Mouse (Mus musculus) forebrain, embryonic 16.5 days (tissue): ENCODE results near the gene Park7. TPM values are rescaled to one million over a fixed set of nuclear protein-coding genes. Genes with fewer than 3 reads are reported as not detected.

Experiments
- ATAC-seq: fragments of 200-750 bp; cut with Nextera tagmentation; 2 replicates; pipeline ENCODE4 v1.8.0; 2017; ENCODE audit warnings: mild to moderate bottlenecking, moderate library complexity
- H3K27ac ChIP-seq: fragments of 300-500 bp; sonication (generic); 2 replicates; pipeline ENCODE4 v1.5.1; 2014; ENCODE audit warnings: low read length, control low read depth
- H3K27me3 ChIP-seq: fragments of 300-500 bp; sonication (generic); replicated peaks from 2 replicates; pipeline ENCODE4 v1.6.1; 2014; ENCODE audit warnings: low read length; ENCODE audit not compliant: control insufficient read depth, insufficient read depth
- H3K36me3 ChIP-seq: fragments of 300-500 bp; sonication (generic); 2 replicates; pipeline ENCODE4 v1.6.1; 2014; ENCODE audit not compliant: control insufficient read depth, insufficient read depth
- H3K4me1 ChIP-seq: fragments of 300-500 bp; sonication (generic); replicated peaks from 2 replicates; pipeline ENCODE4 v1.6.1; 2014; ENCODE audit warnings: low read length; ENCODE audit not compliant: control insufficient read depth, insufficient read depth
- H3K4me2 ChIP-seq: fragments of 300-500 bp; sonication (generic); 2 replicates; pipeline ENCODE4 v1.6.1; 2014; ENCODE audit warnings: mild to moderate bottlenecking, low read length, control low read depth
- H3K4me3 ChIP-seq: fragments of 300-500 bp; sonication (generic); replicated peaks from 2 replicates; pipeline ENCODE4 v1.5.1; 2014; ENCODE audit warnings: mild to moderate bottlenecking, low read length, control low read depth
- H3K9ac ChIP-seq: fragments of 300-500 bp; sonication (generic); replicated peaks from 2 replicates; pipeline ENCODE4 v1.6.1; 2014; ENCODE audit warnings: low read depth, low read length, control low read depth
- H3K9me3 ChIP-seq: fragments of 300-500 bp; sonication (generic); 2 replicates; pipeline ENCODE4 v1.6.1; 2016; ENCODE audit warnings: low read length; ENCODE audit not compliant: control insufficient read depth
- WGBS: fragments of 180-500 bp; shearing (Covaris S2); extraction: QIAGEN DNeasy Blood & Tissue Kit; methylation state at CpG from one replicate; pipeline ENCODE4 v1.1.7; 2014; 5-methylcytosine and 5-hydroxymethylcytosine counted together
- polyA plus RNA-seq: library from polyadenylated mRNA; unstranded; fragments of >200 nt; fragmentation: Nextera tagmentation; extraction: Ambion mirVana; gene quantifications from 2 replicates; pipeline ENCODE4 v1.2.1, GENCODE M21; 2015

Park7 gene
- polyA plus RNA-seq, 1 experiment from 2014 or later = 370 TPM

DNA sequence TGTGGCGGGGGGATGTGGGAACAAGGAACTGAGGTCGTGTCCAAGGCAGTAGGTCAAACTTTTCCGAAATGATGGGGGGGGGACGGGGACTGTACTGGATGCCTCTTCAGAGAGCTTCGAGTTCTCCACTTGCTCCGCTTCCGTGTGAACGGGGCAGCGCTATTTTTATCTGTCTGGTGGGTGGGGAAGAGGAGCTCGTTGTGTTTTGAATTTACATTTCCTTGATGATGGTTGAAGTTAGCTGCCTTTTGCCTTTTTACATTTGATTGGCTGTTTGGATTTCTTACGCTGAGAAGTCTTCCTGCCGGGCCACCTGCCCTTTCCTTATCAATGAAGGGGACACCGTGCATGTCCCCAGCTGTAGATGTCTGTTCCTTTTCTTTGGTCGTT lies 23.8 kb upstream of the Park7 start:
- no peaks in the 10 kb centered on the region for H3K27me3 ChIP-seq
- no peak overlapping the region for H3K4me3 ChIP-seq
- H3K27ac ChIP-seq = no peak overlapping the region
- peak overlapping the region; percentile 3; the same call in 1 of the 2 replicates for H3K4me2 ChIP-seq
- no peak for ATAC-seq
- no peaks in the 10 kb centered on the region for H3K4me1 ChIP-seq
- 74% methylated on average over 14 of the region's 14 CpGs for WGBS
- H3K9me3 ChIP-seq = no peaks in the 10 kb centered on the region
- no peak overlapping the region for H3K9ac ChIP-seq
- H3K36me3 ChIP-seq = no peaks in the 10 kb centered on the region

DNA sequence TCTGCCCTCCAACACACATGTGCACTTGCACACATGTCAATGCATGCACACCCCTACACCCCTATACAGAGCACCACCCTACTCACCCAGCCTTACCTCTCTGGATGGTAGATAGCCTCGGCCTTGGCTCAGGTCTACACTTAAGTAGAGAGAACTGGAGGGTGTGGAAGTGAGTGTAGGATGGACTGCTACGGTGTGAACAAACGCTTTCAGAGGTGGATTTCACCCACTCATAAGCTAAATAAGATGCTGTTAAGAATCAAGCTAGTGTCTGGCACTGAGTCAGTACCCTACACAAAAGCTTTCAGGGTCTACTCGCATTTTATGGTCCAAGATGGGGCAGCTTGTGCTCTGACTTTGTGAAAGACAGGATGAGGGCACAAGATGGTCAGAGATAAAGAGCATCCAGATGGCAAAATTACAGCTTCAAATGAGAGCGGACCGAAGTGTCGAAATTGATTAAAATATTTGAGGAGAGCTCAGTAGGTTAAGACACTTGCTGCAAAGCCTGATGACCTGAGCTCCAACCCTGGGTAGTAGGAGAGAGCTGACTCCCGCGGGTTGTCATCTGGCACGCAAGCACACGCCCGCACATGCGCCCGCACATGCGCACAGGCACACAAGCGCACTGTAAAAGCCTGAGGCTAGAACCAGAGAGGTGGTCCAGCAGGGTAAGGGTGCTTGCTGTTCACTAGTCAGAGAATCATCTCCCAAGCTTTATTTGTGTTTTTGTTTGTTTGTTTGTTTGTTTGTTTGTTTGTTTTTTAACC lies 23.2 kb upstream of the Park7 start:
- ATAC-seq = no peak
- Histone ChIP-seq H3K36me3 (no peaks in the 10 kb centered on the region), H3K9me3 (no peaks in the 10 kb centered on the region), H3K27ac (no peak overlapping the region), H3K4me2 (peak overlapping the region; percentile 3; the same call in 1 of the 2 replicates), H3K27me3 (no peaks in the 10 kb centered on the region), H3K9ac (no peak overlapping the region), H3K4me1 (no peaks in the 10 kb centered on the region), H3K4me3 (no peak overlapping the region)
- 81% methylated on average over 16 of the region's 16 CpGs for WGBS

DNA sequence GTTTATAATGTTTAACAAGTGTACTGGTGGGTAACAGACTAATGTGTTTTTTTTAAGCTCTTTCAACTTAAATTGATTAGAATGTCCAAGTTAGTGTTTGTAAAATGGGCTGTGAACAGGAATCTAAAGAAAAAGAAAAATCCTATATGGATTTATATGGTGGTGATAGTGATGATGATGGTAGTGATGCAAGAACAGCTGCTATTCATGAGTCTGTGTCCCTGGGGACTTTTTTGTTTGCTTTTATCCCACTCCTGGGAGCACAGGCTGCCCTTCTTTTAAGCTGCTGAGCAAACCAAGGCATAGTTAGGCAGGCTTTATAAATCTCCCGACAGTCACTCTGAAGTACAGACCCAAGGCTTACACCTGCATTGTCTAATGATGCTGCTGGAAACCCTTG lies 19.3 kb upstream of the Park7 start:
- Histone ChIP-seq H3K4me3 (no peak overlapping the region), H3K9ac (no peak overlapping the region)
- WGBS = 62% methylated on average over 1 of the region's 1 CpGs

DNA sequence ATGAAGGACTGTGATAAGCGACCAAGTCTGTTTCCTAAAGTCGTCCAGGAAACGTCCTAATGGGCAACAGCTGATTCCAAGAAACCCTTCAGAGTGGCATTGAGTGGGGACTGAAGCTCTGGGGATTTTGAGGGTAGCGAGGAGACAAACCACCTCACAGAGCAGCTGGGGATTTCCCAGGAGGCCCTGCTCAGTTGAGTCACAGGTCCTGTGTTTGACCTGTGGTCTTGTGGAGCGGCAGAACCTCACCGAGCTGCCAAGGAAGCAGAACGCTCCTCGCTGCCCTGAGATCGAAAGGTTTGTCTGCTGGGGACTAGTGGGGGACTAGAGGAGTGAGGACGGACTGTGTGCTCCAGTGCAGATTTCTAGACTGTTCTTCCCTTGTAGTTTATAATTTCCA lies 13.6 kb upstream of the Park7 start:
- Histone ChIP-seq H3K4me2 (no peak overlapping the region), H3K4me1 (no peaks in the 10 kb centered on the region), H3K9ac (no peak overlapping the region), H3K27me3 (no peaks in the 10 kb centered on the region), H3K9me3 (no peaks in the 10 kb centered on the region), H3K27ac (no peak overlapping the region), H3K4me3 (no peak overlapping the region), H3K36me3 (no peaks in the 10 kb centered on the region)
- WGBS = 76% methylated on average over 10 of the region's 10 CpGs
- no peak for ATAC-seq

More for the DNA sequence above, 19.3 kb upstream of the Park7 start:
- no peak overlapping the region for H3K27ac ChIP-seq
- H3K4me2 ChIP-seq = no peak overlapping the region
- H3K4me1 ChIP-seq = no peaks in the 10 kb centered on the region
- H3K9me3 ChIP-seq = no peaks in the 10 kb centered on the region
- no peaks in the 10 kb centered on the region for H3K36me3 ChIP-seq
- no peaks in the 10 kb centered on the region for H3K27me3 ChIP-seq
- ATAC-seq = no peak

DNA sequence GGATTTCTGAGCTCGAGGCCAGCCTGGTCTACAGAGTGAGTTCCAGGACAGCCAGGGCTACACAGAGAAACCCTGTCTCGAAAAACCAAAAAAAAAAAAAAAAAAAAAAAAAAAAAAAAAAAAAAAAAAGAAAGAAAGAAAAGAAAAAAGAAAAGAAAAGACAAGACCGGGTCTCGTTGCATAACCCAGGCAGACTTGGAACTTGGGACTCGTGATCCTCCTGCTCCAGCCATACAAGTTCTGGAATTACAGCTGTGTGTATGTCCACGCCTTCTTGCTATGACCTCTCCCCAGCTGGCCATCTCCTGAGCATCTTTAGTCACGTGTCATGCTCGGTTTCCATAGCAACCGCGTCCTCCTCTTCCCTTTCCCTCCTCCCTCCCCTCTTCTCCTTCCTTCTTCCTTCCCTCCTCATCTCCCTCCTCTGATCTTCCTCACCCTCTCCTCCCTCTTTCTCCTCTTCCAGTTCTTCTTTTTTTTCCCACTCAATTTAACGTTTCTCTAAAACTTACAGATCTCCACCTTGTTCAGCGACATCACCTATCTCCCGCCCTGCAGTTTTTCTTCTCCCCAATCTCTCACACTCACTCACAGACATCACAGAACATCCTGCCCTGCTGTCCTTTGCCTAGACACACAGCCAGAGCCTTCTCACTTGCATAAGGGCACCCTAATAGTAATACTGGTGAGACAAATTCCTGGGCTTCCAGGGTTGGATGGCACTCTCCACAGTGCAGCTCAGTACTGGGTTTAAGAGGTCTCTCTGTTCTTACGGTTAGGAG lies 12.9 kb upstream of the Park7 start:
- Histone ChIP-seq H3K4me1 (no peaks in the 10 kb centered on the region), H3K27ac (no peak overlapping the region), H3K4me3 (no peak overlapping the region), H3K9me3 (no peaks in the 10 kb centered on the region), H3K4me2 (no peak overlapping the region), H3K27me3 (no peaks in the 10 kb centered on the region), H3K9ac (no peak overlapping the region), H3K36me3 (no peaks in the 10 kb centered on the region)
- ATAC-seq = no peak
- 46% methylated on average over 13 of the region's 14 CpGs for WGBS

DNA sequence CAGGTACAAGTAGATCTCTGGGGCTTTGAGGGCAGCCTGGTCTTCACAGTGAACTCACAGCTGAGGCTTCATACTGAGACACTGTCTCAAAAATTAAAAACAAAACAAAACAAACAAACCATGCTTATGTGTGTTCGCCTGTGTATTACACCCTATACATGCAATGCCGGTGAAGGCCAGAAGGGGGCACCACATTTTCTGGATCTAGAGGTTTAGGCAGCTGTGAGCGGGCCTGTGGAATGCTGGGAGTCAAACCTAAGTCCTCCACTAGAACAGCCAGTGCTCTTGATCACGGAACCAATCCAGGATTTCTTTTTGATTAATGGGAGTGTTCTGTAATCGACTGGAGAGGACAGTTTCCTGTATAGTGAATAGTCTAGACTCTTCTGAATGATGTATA lies 11.7 kb upstream of the Park7 start:
- no peaks in the 10 kb centered on the region for H3K27me3 ChIP-seq
- no peaks in the 10 kb centered on the region for H3K4me1 ChIP-seq
- H3K4me2 ChIP-seq = no peak overlapping the region
- no peaks in the 10 kb centered on the region for H3K36me3 ChIP-seq
- WGBS = 60% methylated on average over 5 of the region's 5 CpGs
- H3K9ac ChIP-seq = no peak overlapping the region
- no peak overlapping the region for H3K4me3 ChIP-seq
- H3K9me3 ChIP-seq = no peaks in the 10 kb centered on the region
- H3K27ac ChIP-seq = no peak overlapping the region
- no peak for ATAC-seq

DNA sequence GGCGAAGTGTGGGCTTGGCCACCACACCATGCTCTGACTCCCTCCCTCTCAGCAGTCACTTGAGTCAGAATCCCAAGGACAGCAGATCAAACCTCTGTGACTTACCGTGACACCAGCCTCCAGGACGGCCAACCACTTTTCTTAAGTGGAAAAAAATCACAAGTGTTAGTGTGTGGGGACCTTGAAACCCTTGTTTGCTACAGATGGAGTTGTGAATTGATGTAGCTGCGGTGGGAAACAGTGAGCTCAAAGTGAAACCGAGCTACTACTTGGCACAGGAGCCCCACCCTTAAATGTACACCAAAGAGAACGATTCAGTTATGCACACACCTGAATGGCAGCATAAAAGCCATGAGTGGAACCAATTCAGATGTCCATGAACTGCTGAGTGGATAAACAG lies 10.7 kb upstream of the Park7 start:
- Histone ChIP-seq H3K4me2 (no peak overlapping the region), H3K27ac (no peak overlapping the region), H3K36me3 (no peaks in the 10 kb centered on the region), H3K9me3 (no peaks in the 10 kb centered on the region), H3K4me1 (no peaks in the 10 kb centered on the region), H3K27me3 (no peaks in the 10 kb centered on the region), H3K9ac (no peak overlapping the region), H3K4me3 (no peak overlapping the region)
- WGBS = 87% methylated on average over 6 of the region's 6 CpGs
- no peak for ATAC-seq

DNA sequence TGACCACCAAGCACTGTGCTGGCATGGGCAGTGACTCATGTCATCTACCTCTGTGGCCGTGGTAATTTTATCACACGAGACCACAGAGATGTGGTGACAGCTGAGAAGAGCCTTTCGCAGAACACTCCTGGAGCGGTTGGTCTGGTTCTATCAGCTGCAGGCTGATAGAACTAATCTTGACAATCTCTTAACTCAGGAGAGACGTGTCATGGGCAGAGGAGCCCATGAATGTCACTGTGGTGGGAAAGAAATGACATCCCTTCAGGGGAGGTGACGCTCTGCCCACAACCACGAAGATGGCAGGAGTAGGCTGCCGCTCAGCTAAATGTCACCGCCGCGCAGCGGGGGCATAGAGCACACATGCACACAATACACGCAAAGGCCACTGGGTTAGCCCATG lies 10.1 kb upstream of the Park7 start:
- ATAC-seq = no peak
- Histone ChIP-seq H3K4me3 (no peak overlapping the region), H3K4me1 (no peaks in the 10 kb centered on the region), H3K9ac (no peak overlapping the region), H3K4me2 (no peak overlapping the region), H3K36me3 (no peaks in the 10 kb centered on the region), H3K27me3 (no peaks in the 10 kb centered on the region), H3K27ac (no peak overlapping the region), H3K9me3 (no peaks in the 10 kb centered on the region)
- WGBS = 86% methylated on average over 13 of the region's 13 CpGs

DNA sequence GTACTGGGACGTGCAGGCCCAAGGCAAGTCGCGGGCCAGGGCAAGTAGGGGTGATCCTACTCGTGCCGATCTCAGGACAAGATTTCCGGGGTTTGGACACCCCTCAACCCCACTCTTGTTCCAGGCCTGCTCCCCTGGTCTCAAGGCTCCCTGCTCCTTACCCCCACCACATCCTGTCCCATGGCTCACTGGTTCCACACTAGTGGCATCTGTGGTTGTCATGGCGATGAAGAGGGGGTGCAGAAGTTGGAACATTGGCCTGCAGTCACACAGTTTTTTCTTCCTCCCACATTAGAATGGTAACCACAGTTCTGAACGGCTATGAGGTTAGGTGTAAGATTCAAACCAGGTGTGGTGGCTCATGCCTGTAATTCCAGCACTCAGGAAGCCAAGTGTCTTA lies 7.0 kb upstream of the Park7 start:
- ATAC-seq = no peak
- H3K27me3 ChIP-seq = no peaks in the 10 kb centered on the region
- H3K4me3 ChIP-seq = no peak overlapping the region
- H3K4me1 ChIP-seq = no peaks in the 10 kb centered on the region
- no peaks in the 10 kb centered on the region for H3K36me3 ChIP-seq
- H3K27ac ChIP-seq = no peak overlapping the region
- H3K9ac ChIP-seq = no peak overlapping the region
- H3K9me3 ChIP-seq = no peaks in the 10 kb centered on the region
- H3K4me2 ChIP-seq = no peak overlapping the region
- WGBS = 94% methylated on average over 8 of the region's 8 CpGs
